Mouse (Mus musculus): ENCODE measurements around the gene Dhx9.
"Not testable (repeated sequence)": the region's sequence is repeated elsewhere in the genome, so short reads cannot be mapped to it uniquely, and the experiment has no call there.

Dhx9 gene

DNA sequence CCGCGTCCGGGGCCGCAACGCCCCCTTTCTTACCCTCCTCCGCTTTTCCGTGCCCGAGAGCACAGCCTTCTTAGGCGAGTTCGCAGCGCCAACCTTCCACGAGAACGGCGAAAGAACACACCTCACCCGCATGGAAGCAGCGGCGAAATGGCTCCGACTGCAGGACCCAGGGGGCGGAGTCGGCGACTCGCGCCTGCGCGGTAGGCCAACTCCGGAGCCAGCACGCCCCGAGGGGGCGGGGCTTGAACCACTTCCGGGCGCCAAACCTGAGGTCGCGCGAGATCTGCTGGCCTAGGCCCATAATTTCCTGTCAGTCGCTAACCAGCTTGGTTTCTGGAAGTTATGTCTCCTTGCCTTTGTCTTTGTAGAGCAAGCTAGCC is at the start of gene Dhx9:
Gene Dhx9, minus strand, starts transcription at position 161 of the 380 bp plus-strand sequence.
- peak; percentile 88 for DNase-seq (ENCODE audit: low read depth)

DNA sequence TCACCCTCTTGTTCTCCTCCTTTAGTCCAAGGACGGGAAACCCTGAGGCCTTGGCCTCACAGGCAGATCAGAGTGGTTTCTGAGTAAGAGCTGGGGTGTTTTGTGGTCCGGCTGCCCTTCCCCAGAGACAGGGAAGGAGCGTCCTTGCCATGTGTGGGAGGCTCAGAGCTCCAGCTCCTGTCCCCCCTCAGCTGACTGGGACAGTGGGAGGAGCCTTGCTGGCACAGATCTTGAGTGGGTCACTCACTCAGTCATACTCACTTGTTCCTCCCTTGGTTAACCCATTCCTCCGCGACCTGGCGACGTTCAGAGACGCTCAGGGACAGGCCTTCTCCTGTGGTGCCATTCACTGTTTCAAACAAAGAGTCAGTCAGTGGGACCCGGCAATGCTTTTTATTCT is 48.2 kb upstream of the Dhx9 start:
- DNase-seq (ENCODE audit: low read depth), result no peak

GRCm38 (mm10) chr1:153532896-153533295 is 45.4 kb upstream of the Dhx9 start:
- DNase-seq (ENCODE audit: low read depth), result not testable (repeated sequence)

GRCm38 (mm10) chr1:153532234-153532841 is 44.9 kb upstream of the Dhx9 start:
- no peak for DNase-seq (ENCODE audit: low read depth)

GRCm38 (mm10) chr1:153531677-153532233 is 44.3 kb upstream of the Dhx9 start:
- DNase-seq (ENCODE audit: low read depth), result no peak

DNA sequence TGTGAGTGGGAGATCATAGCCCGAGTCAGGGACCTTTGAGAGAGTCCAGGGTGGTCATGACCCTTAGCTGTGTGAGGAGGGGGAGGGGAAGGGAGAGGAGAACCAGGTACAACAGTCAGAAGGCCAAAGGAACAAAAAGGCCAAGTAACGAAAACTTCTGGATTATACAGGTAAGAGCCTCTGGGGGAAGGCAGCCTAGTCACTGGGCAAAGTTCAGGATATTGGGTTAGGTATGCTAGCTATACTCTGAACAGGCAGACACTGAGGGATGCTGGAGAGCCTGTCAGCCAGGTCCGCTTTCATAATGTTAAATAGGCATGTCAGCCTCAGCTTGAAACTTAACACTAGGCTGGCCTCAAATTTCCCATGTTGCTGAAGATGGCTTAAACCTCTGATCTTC is 34.7 kb upstream of the Dhx9 start:
- DNase-seq (ENCODE audit: low read depth), result no peak

DNA sequence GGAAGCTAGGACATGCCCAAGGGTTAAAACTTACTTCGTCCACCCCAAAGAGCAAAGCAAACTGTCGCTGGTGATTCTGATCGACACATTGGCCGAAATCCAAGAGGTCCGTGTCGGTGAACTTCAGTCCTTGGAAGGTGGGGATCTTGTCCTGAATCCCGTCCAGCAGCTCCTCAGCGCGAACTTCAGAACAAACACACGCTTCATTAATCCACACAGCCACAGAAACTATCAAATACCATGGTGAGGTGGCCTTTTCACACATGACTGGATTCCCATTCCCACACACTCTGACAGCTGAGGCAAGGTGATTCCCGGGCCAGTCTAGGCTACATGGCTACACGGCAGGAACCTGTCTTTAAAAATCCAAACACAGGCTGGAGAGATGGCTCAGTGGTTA is 27.9 kb upstream of the Dhx9 start:
- DNase-seq (ENCODE audit: low read depth), result no peak

DNA sequence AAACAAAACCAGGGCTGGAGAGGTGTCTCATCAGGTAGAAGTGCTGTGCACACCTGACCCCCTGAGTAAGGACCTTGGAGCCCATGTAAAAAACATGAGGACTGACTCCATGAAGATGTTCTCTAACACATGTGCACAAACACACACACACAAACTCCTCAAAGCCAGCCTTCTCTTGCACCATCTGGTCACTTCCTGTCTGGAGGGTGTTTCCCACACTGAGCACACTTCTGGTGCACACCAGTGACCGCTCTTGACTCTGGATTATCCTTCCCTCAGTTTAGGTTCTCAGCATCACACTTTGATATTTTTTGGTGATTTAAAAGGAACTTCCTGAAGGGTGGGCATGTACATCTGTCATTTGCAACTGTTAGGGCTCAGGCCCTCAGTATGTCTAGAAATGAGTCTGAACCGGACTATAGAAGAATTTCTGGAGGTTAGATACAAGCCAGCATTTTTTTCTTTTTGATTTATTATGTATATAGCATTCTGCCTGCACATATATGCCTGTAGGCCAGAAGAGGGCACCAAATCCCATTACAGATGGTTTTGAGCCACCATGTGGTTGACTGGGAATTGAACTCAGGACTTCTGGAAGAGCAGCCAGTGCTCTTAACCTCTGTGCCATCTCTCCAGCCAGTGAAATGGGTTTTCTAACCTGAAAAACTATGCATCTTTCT is 23.0 kb upstream of the Dhx9 start:
- DNase-seq (ENCODE audit: low read depth), result no peak

DNA sequence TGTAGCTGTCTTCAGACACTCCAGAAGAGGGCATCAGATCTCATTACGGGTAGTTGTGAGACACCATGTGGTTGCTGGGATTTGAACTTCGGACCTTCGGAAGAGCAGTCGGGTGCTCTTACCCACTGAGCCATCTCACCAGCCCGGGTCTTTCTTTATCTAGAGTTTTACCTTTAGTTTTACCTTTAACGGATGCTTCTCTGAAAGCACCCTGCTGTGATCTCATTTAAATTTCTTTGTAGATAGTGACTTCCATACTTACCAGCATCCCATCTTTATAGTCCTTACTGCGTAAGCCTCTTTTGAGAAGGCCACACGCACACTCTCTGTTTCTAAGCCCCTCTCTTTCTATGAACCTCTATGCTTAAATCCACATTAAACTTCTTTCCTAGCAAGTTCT is 22.1 kb upstream of the Dhx9 start:
- DNase-seq (ENCODE audit: low read depth), result not testable (repeated sequence)

DNA sequence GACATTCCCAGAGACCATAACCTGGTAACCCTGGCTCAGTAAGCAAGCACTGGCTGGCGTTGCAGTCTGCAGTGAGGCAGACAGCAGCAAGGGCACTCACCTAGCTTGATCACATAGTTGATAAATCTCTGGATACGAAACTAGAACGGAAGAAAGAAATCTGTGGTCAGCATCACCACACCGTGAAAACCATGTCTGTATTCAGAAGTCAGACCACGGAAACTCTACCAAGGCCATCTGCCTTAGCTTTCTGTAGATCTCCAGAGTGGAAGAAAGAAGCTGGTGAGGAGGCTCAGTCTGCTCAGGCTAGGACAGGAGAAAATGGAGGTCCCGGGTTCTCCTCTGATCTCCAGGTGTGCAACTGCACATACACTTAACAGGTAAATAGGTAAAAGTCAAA is 21.6 kb upstream of the Dhx9 start:
- DNase-seq (ENCODE audit: low read depth), result no peak

DNA sequence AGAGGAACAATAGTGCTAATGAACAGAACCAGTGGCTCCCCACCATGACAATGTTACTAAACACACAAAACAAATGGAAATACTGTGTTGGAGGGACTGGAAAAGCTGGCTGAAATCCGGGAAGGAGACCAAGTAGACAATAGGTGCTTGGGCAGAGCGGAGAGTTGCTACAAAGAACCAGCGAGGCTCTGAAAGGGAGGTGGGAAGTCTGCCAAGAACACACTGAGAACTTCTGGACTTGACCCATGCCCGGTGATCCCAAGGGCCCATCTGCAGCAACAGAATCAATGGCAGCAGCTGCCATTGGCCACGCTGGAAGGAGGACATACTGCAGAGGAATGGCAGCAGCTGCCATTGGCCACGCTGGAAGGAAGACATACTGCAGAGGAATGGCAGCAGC is 18.8 kb upstream of the Dhx9 start:
- no peak for DNase-seq (ENCODE audit: low read depth)

- no peak for DNase-seq (ENCODE audit: low read depth)
These were observed 14.3 kb upstream of the Dhx9 start for GRCm38 (mm10) chr1:153501644-153502321.

DNA sequence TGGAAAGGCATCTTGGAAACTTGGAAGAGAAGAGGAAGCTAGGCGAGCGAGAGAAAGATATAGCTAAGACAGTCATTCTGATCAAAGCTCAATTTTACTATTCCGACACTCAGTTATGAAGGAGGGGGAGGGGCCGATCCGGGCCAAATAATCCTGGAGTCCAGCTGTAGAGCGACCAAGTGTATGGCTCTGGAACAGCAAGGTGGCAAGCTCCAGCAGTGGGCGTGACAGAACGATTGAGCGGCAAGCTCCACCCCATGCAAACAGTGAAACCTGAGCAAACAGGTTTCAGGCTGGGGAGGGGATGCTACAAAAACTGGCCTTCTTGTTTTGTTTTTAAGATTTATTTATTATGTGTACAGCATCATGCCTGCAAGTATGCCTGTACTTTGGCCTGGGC is 12.6 kb upstream of the Dhx9 start:
- no peak for DNase-seq (ENCODE audit: low read depth)

GRCm38 (mm10) chr1:153496030-153496429 is 8.6 kb upstream of the Dhx9 start:
- no peak for DNase-seq (ENCODE audit: low read depth)

DNA sequence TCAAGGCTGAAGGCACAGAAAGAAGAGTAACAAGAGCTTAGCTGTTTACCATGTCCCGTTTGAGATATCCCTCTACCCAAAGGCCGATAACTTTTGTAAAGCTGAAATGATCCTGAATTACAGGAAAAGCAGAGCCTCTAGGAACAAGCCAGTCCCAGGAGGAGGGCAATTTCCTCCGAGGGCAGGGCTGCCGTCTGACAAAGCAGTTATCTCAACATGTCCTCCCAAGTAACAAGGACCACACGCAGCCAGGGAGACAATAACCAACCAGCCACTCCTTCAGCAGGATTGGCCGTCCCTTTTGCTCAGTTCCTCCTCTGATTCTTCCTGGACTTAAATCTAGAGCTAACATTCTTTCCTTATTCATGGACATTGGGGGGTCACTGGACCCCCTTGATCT is 6.5 kb upstream of the Dhx9 start:
- DNase-seq (ENCODE audit: low read depth), result no peak

DNA sequence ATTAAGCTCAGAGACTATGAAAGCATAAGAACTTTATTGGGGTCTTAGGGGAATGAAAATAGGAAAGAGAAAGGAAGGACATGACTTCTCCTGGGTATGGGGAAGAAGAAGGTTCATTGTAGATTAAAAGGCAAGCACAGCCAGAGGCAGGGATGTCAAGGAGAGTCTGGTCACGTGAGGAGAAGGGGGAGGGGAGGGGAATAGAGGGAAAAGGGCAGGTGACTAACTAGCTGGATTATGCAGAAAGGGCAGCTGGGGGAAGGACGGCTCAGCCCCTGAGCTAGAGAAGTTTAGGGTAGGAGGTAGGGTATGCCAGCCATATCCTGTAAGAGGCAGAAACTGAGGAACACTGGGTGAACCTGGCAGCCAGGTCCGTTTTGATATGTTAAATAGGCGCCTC is 5.9 kb upstream of the Dhx9 start:
- DNase-seq (ENCODE audit: low read depth), result no peak

GRCm38 (mm10) chr1:153491822-153492221 is 4.4 kb upstream of the Dhx9 start:
- no peak for DNase-seq (ENCODE audit: low read depth)

- DNase-seq (ENCODE audit: low read depth), result no peak
These were observed 3.9 kb upstream of the Dhx9 start for GRCm38 (mm10) chr1:153491345-153491744.

DNA sequence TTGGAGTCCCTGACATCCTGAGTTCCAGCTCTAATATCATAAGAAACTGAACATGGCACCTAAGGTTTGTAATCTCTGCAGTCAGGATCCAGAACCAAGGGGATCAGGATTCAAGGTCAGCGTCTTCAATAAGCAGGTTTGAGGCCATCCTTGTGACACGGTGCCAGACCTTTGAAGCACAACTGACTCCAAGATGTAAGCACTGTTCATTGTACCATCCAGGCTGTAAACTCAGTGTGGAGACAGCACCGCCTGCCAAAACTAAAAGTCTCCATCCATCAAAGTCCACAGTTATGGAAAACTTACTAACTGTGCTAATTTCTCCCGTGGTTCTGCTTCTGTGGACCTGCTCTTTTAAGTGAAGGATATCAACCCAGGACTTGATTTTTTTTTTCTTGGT is 2.5 kb upstream of the Dhx9 start:
- no peak for DNase-seq (ENCODE audit: low read depth)

- DNase-seq (ENCODE audit: low read depth), result no peak
These were observed 2.1 kb upstream of the Dhx9 start for GRCm38 (mm10) chr1:153489540-153489939.

- no peak for DNase-seq (ENCODE audit: low read depth)
These were observed 1.7 kb upstream of the Dhx9 start for GRCm38 (mm10) chr1:153489132-153489531.

GRCm38 (mm10) chr1:153486767-153487499 is 527 bp downstream of the Dhx9 start:
- DNase-seq (ENCODE audit: low read depth), result peak; percentile 33

DNA sequence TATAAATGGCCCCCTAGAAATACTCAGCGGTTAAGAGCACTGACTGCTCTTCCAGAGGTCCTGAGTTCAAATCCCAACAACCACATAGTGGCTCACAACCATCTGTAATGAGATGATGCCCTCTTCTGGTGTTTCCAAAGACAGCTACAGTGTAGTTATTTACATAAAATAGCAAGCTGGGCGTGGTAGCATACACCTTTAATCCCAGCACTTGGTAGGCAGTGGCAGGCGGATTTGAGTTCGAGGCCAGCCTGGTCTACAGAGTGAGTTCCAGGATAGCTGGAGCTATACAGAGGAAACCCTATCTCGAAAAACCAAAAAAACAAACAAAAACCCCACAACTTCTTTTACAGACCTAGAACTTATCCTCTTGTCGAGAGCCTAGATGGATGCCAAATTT is 1.3 kb downstream of the Dhx9 start:
- DNase-seq (ENCODE audit: low read depth), result not testable (repeated sequence)

Measured in c-Kit-positive CD71-negative TER-119-negative erythroid progenitor cells, embryonic 14.5 days (primary cell).